Mouse (Mus musculus): ENCODE measurements around the gene Zfp606. TPM values are rescaled to one million over a fixed set of nuclear protein-coding genes. Genes with fewer than 3 reads are reported as not detected.

Zfp606 gene
- total and polyA plus RNA-seq, 2 experiments = 1.6 to 5.7 TPM

DNA sequence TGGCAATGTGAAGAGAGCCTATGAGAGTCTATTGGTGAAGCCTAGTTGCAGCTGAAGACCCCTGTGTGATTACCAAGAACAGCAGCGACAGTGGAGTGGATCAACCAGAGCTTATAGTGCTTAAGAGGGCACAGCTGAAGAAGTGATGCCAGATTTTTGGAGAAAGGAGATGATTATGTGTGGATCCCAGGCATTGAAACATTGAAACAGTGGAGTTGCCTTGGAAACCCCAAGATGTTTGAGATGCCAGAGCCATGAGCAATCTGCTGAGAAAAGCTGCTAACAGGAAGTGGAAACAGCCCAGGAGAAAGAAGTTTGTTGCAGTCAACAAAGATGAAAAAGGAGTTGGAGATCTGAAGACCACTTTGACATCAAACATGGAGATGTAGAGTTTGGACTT is 32.8 kb downstream of the Zfp606 start:
- H3K27me3 ChIP-seq (ENCODE audit: control insufficient read depth, insufficient read depth, low read length) = no peaks in the 10 kb centered on the region
- no peak overlapping the region for H3K9ac ChIP-seq (ENCODE audit: low read depth, low read length)
- no peaks in the 10 kb centered on the region for H3K4me1 ChIP-seq (ENCODE audit: control insufficient read depth, insufficient read depth, low read length)
- no peak overlapping the region for H3K27ac ChIP-seq (replicated peaks; ENCODE audit: insufficient read depth, low read depth, low read length)
- no peaks in the 10 kb centered on the region for H3K79me2 ChIP-seq (ENCODE audit: control insufficient read depth, insufficient read depth, low read length)
- 55% methylated on average over 1 of the region's 1 CpGs for WGBS
- DNase-seq (ENCODE audit: extremely low read depth, low read depth, low spot score) = no peak
- TF ChIP-seq POLR2A (IDR thresholded peaks at IDR 0.05; ENCODE audit: extremely low read depth, insufficient read depth, low read length) = no peak
- no peak for TF ChIP-seq CTCF (IDR thresholded peaks at IDR 0.05; ENCODE audit: low read depth, low read length)
- no peaks in the 10 kb centered on the region for H3K36me3 ChIP-seq (ENCODE audit: control insufficient read depth, insufficient read depth, low read length)
- H3K4me3 ChIP-seq (ENCODE audit: insufficient read depth, low read depth, low read length) = no peak overlapping the region

DNA sequence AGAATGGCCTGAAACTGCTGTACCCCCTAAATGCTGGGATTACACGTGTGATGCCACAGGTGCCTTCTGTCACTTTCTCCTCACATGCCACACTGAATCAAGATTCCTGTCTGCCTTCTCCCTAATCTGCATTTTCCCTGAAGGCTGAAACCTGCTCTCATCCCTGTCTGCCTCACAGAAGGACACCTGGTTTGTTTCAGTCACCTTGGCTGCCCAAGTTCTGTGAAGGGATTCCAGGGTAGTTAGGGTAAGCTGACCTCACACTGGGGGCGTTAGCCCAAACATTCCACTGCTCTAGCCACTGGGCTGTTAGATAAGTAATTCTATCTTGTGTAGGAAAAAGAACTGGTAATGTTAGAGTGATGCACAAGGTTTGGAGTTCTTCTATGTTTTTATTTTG is 34.1 kb downstream of the Zfp606 start, which contains the start of gene 2900092C05Rik:
2900092C05Rik (plus strand) TSS at position 301 of the 400 bp plus-strand sequence.
- Histone ChIP-seq H3K27me3 (ENCODE audit: control insufficient read depth, insufficient read depth, low read length) (no peaks in the 10 kb centered on the region), H3K4me1 (ENCODE audit: control insufficient read depth, insufficient read depth, low read length) (no peaks in the 10 kb centered on the region), H3K9ac (ENCODE audit: low read depth, low read length) (no peak within 1 kb of the TSS), H3K79me2 (ENCODE audit: control insufficient read depth, insufficient read depth, low read length) (no peaks in the 10 kb centered on the region), H3K36me3 (ENCODE audit: control insufficient read depth, insufficient read depth, low read length) (no peaks in the 10 kb centered on the region), H3K4me3 (ENCODE audit: insufficient read depth, low read depth, low read length) (no peak within 1 kb of the TSS), H3K27ac (replicated peaks; ENCODE audit: insufficient read depth, low read depth, low read length) (no peak within 1 kb of the TSS)
- DNase-seq (ENCODE audit: extremely low read depth, low read depth, low spot score) = no peak
- WGBS = 44% methylated on average over 2 of the region's 2 CpGs
- TF ChIP-seq POLR2A (IDR thresholded peaks at IDR 0.05; ENCODE audit: extremely low read depth, insufficient read depth, low read length) = no peak
- no peak for TF ChIP-seq CTCF (IDR thresholded peaks at IDR 0.05; ENCODE audit: low read depth, low read length)

Other genes starting within 250 kb of the Zfp606 start
- not detected in 2 replicates for gene Vmn1r81, start 210.0 kb upstream of the Zfp606 start, total RNA-seq (2014; rRNA removed)
- gene Vmn1r81, start 210.0 kb upstream of the Zfp606 start, polyA plus RNA-seq (2012; rRNA removed) = not detected in 2 replicates
- gene Vmn1r82, start 177.9 kb upstream of the Zfp606 start, total RNA-seq (2014; rRNA removed) = not detected in 2 replicates
- not detected in 2 replicates for gene Vmn1r82, start 177.9 kb upstream of the Zfp606 start, polyA plus RNA-seq (2012; rRNA removed)
- gene Vmn1r83, start 148.8 kb upstream of the Zfp606 start, total RNA-seq (2014; rRNA removed) = not detected in 2 replicates
- gene Vmn1r83, start 148.8 kb upstream of the Zfp606 start, polyA plus RNA-seq (2012; rRNA removed) = not detected in 2 replicates
- gene Vmn1r84, start 109.0 kb upstream of the Zfp606 start, total RNA-seq (2014; rRNA removed) = not detected in 2 replicates
- gene Vmn1r84, start 109.0 kb upstream of the Zfp606 start, polyA plus RNA-seq (2012; rRNA removed) = not detected in 2 replicates
- 1.8 and 2.0 TPM in 2 replicates for gene Zfp551, start 55.5 kb upstream of the Zfp606 start, total RNA-seq (2014; rRNA removed)
- 0.37 and 0.39 TPM in 2 replicates for gene Zfp551, start 55.5 kb upstream of the Zfp606 start, polyA plus RNA-seq (2012; rRNA removed)
- not detected in 2 replicates for gene 2900092C05Rik, start 34.2 kb downstream of the Zfp606 start, total RNA-seq (2014; rRNA removed)
- gene 2900092C05Rik, start 34.2 kb downstream of the Zfp606 start, polyA plus RNA-seq (2012; rRNA removed) = not detected in 2 replicates
- not detected in 2 replicates for gene Vmn2r53, start 130.5 kb downstream of the Zfp606 start, total RNA-seq (2014; rRNA removed)
- gene Vmn2r53, start 130.5 kb downstream of the Zfp606 start, polyA plus RNA-seq (2012; rRNA removed) = not detected in 2 replicates
- not detected in 2 replicates for gene Vmn2r54, start 162.0 kb downstream of the Zfp606 start, total RNA-seq (2014; rRNA removed)
- not detected in 2 replicates for gene Vmn2r54, start 162.0 kb downstream of the Zfp606 start, polyA plus RNA-seq (2012; rRNA removed)
- gene Vmn2r55, start 206.7 kb downstream of the Zfp606 start, total RNA-seq (2014; rRNA removed) = not detected in 2 replicates
- gene Vmn2r55, start 206.7 kb downstream of the Zfp606 start, polyA plus RNA-seq (2012; rRNA removed) = not detected in 2 replicates

Measured in liver, adult 2 months (tissue).